Mouse (Mus musculus): ENCODE results near the gene Acyp1. TPM values are rescaled to one million over a fixed set of nuclear protein-coding genes. Genes with fewer than 3 reads are reported as not detected.

Gene Acyp1
- polyA plus RNA-seq, 1 experiment from 2014 or later = 37.6 TPM

DNA sequence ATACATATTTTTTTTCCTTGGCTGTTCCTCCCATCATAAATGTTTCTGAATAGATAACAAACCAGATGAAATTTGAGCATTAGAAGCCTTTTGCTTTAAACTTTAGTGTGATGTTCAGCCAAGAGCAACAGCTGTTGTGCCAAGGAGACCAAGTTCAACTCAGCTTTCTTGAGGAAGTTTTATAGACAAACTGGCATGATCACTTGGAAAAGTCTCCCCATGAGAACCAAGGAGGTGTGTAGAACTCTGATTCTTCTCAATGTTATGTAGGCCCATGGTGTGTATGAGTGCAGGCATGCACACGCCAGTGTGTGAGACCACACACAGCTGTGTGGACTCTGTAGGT, 10.6 kb upstream of the Acyp1 start:
- 51% methylated on average over 1 of the region's 1 CpGs for WGBS
- Histone ChIP-seq H3K27me3 (ENCODE audit: insufficient read depth, low read length) (no peaks in the 10 kb centered on the region), H3K9ac (no peak overlapping the region), H3K36me3 (ENCODE audit: insufficient read depth) (peaks cover 38% of the 10 kb centered on the region), H3K27ac (ENCODE audit: low read depth) (peak overlapping the region; percentile 54; the same call in 1 of the 2 replicates), H3K4me1 (ENCODE audit: insufficient read depth) (peaks cover 5% of the 10 kb centered on the region), H3K4me2 (no peak overlapping the region), H3K9me3 (ENCODE audit: low read depth, low read length) (peaks cover 10% of the 10 kb centered on the region; the same call in 1 of the 2 replicates), H3K4me3 (ENCODE audit: low read depth, low read length) (no peak overlapping the region)
- no peak for TF ChIP-seq CTCF (IDR thresholded peaks at IDR 0.05; ENCODE audit: low read depth)
- ATAC-seq (ENCODE audit: insufficient read depth) = no peak
- peak; percentile 46 for DNase-seq

DNA sequence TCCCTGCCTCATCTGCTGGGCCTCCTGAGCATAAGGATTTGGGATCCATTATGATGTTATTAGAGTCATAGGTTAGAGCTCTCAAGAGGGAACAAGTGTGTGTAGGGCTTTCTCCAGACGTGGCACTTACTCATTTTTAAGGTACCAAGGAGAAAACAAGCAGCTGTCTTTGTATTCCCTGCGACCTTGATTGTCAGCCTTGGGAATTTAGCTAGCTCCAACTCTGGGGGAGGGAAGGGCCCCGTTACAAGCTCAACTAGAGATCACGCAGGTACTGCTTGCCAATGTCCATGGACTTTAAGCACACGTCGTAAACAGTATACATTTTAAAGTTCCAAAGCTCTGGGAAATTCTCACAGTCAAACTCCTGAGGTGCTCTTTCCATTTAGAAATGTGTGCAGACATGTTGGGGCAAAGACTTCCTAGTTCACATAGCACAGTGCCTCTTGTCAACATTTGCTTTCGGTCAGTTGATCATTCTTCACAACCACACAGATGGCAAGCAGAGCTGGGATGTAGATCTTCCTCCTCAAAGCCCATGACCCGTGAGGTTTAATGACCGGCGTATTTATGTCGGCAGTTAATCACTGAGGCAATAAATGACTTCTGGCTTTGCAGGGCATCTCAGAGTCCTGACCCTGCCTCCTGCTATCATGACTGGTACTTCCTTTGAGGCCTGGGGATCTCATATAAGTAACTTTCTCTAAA, 10.0 kb upstream of the Acyp1 start:
- WGBS = 51% methylated on average over 11 of the region's 11 CpGs
- Histone ChIP-seq H3K4me2 (no peak overlapping the region), H3K9ac (no peak overlapping the region), H3K4me3 (ENCODE audit: low read depth, low read length) (no peak overlapping the region), H3K27me3 (ENCODE audit: insufficient read depth, low read length) (no peaks in the 10 kb centered on the region), H3K27ac (ENCODE audit: low read depth) (0 out of 2 replicates have a peak overlapping the region, but pooled peaks have one; percentile 54), H3K36me3 (ENCODE audit: insufficient read depth) (peaks cover 33% of the 10 kb centered on the region), H3K9me3 (ENCODE audit: low read depth, low read length) (peaks cover 11% of the 10 kb centered on the region; the same call in 1 of the 2 replicates), H3K4me1 (ENCODE audit: insufficient read depth) (peaks cover 5% of the 10 kb centered on the region)
- peak; percentile 21 for DNase-seq
- no peak for TF ChIP-seq CTCF (IDR thresholded peaks at IDR 0.05; ENCODE audit: low read depth)
- ATAC-seq (ENCODE audit: insufficient read depth) = no peak

DNA sequence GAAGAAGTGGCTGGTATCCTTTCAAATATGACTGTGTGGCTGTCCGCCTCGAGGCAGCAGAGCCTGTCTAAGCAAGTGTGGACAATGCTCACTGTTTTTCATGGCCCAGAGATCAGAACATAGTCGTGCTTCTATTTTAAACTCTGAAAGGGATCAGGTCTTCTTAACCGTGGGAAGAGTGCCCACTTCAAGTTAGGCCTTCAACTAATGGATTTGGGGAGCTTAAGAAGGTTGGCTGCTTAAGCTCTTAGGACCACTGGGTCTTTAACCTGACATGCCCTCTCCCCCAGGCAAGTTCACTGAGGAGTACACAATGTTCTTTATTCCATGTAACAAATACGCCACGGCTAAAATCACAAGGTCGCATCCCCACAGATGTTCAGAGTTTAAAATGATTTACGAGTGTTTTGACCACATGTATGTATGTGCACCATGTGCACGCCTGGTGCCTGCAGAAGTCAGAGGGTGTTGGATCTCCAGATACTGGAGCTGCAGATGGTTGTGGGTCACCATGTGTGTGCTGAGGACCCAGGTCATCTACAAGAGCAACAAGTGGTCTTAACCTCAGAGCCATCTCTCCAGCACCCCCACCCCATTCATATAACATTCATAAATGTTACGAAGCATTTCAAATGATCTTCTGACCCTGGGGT, 9.2 kb upstream of the Acyp1 start:
- H3K27me3 ChIP-seq (ENCODE audit: insufficient read depth, low read length) = no peaks in the 10 kb centered on the region
- WGBS = 70% methylated on average over 10 of the region's 10 CpGs
- H3K4me2 ChIP-seq = no peak overlapping the region
- no peak for DNase-seq
- no peak overlapping the region for H3K9ac ChIP-seq
- no peak for TF ChIP-seq CTCF (IDR thresholded peaks at IDR 0.05; ENCODE audit: low read depth)
- H3K27ac ChIP-seq (ENCODE audit: low read depth) = no peak overlapping the region
- H3K36me3 ChIP-seq (ENCODE audit: insufficient read depth) = peaks cover 25% of the 10 kb centered on the region
- H3K9me3 ChIP-seq (ENCODE audit: low read depth, low read length) = peaks cover 11% of the 10 kb centered on the region; the same call in 1 of the 2 replicates
- no peak overlapping the region for H3K4me3 ChIP-seq (ENCODE audit: low read depth, low read length)
- no peak for ATAC-seq (ENCODE audit: insufficient read depth)
- peaks cover 5% of the 10 kb centered on the region for H3K4me1 ChIP-seq (ENCODE audit: insufficient read depth)

DNA sequence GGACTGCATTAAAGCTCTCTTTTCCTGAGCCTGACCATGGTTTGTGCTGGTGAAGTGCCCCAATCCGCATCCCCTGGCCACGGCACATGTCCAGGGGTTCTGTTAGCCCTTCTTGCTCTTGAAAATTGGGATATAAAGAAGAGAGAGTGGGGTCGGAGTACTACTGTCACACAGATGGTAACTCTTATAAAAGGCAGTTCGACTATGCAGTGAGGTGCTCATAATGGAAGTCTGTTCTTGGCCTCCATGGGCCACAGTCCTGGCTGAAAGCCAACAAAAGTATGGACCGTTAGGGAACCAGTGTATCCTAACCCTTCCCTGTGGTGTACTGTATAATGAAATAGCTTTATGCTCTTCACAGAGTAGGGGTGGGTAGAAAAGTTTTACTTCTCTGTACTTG, 8.7 kb upstream of the Acyp1 start:
- TF ChIP-seq CTCF (IDR thresholded peaks at IDR 0.05; ENCODE audit: low read depth) = no peak
- no peak overlapping the region for H3K4me2 ChIP-seq
- H3K27me3 ChIP-seq (ENCODE audit: insufficient read depth, low read length) = no peaks in the 10 kb centered on the region
- no peak overlapping the region for H3K27ac ChIP-seq (ENCODE audit: low read depth)
- peaks cover 20% of the 10 kb centered on the region for H3K36me3 ChIP-seq (ENCODE audit: insufficient read depth)
- DNase-seq (no peak), ATAC-seq (ENCODE audit: insufficient read depth) (no peak)
- WGBS = 78% methylated on average over 5 of the region's 5 CpGs
- H3K4me3 ChIP-seq (ENCODE audit: low read depth, low read length) = no peak overlapping the region
- H3K9ac ChIP-seq = no peak overlapping the region
- H3K4me1 ChIP-seq (ENCODE audit: insufficient read depth) = peaks cover 5% of the 10 kb centered on the region
- peaks cover 11% of the 10 kb centered on the region; the same call in 1 of the 2 replicates for H3K9me3 ChIP-seq (ENCODE audit: low read depth, low read length)

DNA sequence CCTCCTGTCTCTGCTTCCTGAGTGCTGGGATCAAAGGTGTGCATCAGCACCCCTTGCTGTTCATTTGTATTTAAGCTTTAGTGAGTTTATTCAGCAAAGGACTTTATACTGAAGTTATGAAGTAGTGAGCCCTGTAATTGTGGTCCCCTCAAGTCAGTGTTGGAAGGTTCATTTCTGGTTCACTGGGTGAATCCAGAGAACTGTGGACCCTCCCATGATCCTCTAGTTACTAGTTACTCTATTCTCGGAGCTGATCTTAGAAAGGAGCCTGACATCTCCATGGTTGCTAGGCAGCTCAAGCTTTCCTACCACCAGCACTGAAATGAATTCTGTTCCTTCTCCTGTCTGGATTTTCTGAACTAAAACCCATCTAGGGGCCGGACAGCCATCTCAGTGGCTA, 7.3 kb upstream of the Acyp1 start:
- peaks cover 6% of the 10 kb centered on the region for H3K36me3 ChIP-seq (ENCODE audit: insufficient read depth)
- 84% methylated on average over 2 of the region's 2 CpGs for WGBS
- peaks cover 11% of the 10 kb centered on the region; the same call in 1 of the 2 replicates for H3K9me3 ChIP-seq (ENCODE audit: low read depth, low read length)
- H3K27me3 ChIP-seq (ENCODE audit: insufficient read depth, low read length) = no peaks in the 10 kb centered on the region
- H3K4me2 ChIP-seq = no peak overlapping the region
- TF ChIP-seq CTCF (IDR thresholded peaks at IDR 0.05; ENCODE audit: low read depth) = no peak
- H3K9ac ChIP-seq = no peak overlapping the region
- peaks cover 5% of the 10 kb centered on the region for H3K4me1 ChIP-seq (ENCODE audit: insufficient read depth)
- H3K27ac ChIP-seq (ENCODE audit: low read depth) = no peak overlapping the region
- no peak for ATAC-seq (ENCODE audit: insufficient read depth)
- no peak overlapping the region for H3K4me3 ChIP-seq (ENCODE audit: low read depth, low read length)
- no peak for DNase-seq

DNA sequence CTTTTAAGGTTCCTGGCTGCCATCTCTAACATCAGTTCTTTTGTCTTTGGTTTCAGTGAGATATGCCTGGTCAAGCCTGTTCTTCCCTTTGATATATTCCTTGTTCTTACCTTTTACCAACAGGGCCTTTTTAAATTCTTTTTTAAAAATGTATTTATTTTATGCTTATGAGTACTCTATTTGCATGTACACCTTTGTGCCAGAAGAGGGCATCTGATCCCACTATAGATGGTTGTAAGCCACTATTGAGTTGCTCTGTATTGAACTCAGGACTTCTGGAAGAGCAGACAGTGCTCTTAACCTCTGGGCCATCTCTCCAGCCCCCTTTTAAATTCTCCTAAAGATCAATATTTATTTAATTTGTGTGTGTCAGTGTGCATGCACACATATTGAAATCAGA, 4.7 kb upstream of the Acyp1 start:
- no peak overlapping the region for H3K9ac ChIP-seq
- ATAC-seq (ENCODE audit: insufficient read depth) (no peak), DNase-seq (no peak)
- TF ChIP-seq CTCF (IDR thresholded peaks at IDR 0.05; ENCODE audit: low read depth) = no peak
- 0 out of 2 replicates have a peak, but pooled peaks cover 7% of the 10 kb centered on the region for H3K4me1 ChIP-seq (ENCODE audit: insufficient read depth)
- H3K4me2 ChIP-seq = no peak overlapping the region
- H3K27ac ChIP-seq (ENCODE audit: low read depth) = no peak overlapping the region
- peaks cover 11% of the 10 kb centered on the region; the same call in 1 of the 2 replicates for H3K9me3 ChIP-seq (ENCODE audit: low read depth, low read length)
- no peak overlapping the region for H3K4me3 ChIP-seq (ENCODE audit: low read depth, low read length)
- H3K27me3 ChIP-seq (ENCODE audit: insufficient read depth, low read length) = no peaks in the 10 kb centered on the region
- no peaks in the 10 kb centered on the region for H3K36me3 ChIP-seq (ENCODE audit: insufficient read depth)

DNA sequence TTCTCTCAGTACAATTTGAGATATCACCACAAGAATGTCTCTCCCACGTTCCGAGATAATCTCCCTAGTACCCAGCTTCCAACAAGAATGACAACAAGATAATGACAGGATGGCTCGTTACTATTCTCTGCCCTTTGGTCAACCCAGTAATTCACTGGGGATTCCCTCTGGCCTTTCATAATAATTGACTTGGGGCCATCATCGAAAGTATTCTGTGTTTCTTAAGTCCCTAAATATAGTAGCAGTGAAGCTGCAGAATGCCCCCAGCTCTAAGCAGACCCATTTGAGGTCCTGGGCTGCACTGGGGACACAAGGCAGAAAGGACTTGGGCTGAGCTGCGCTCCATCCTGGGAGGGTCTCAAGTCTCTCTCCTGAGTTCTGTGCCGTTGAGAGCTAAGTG, 4.0 kb upstream of the Acyp1 start:
- no peak overlapping the region for H3K9ac ChIP-seq
- no peaks in the 10 kb centered on the region for H3K27me3 ChIP-seq (ENCODE audit: insufficient read depth, low read length)
- H3K4me3 ChIP-seq (ENCODE audit: low read depth, low read length) = no peak overlapping the region
- peaks cover 11% of the 10 kb centered on the region; the same call in 1 of the 2 replicates for H3K9me3 ChIP-seq (ENCODE audit: low read depth, low read length)
- 77% methylated on average over 6 of the region's 6 CpGs for WGBS
- no peak for ATAC-seq (ENCODE audit: insufficient read depth)
- DNase-seq = no peak
- H3K36me3 ChIP-seq (ENCODE audit: insufficient read depth) = no peaks in the 10 kb centered on the region
- no peak for TF ChIP-seq CTCF (IDR thresholded peaks at IDR 0.05; ENCODE audit: low read depth)
- 0 out of 2 replicates have a peak, but pooled peaks cover 7% of the 10 kb centered on the region for H3K4me1 ChIP-seq (ENCODE audit: insufficient read depth)
- H3K27ac ChIP-seq (ENCODE audit: low read depth) = no peak overlapping the region
- no peak overlapping the region for H3K4me2 ChIP-seq

All from lung, embryonic 14.5 days (tissue).